Mouse (Mus musculus): ENCODE measurements around the gene Mpv17. TPM values are rescaled to one million over a fixed set of nuclear protein-coding genes. Genes with fewer than 3 reads are reported as not detected.
A peak's percentile ranks its signal among the peaks of the same experiment; 100 is the strongest.

The Mpv17 gene
- 58.8 and 63.0 TPM in 2 replicates for polyA plus RNA-seq (2015; fragmentation: Nextera tagmentation; extraction: Ambion mirVana)

DNA sequence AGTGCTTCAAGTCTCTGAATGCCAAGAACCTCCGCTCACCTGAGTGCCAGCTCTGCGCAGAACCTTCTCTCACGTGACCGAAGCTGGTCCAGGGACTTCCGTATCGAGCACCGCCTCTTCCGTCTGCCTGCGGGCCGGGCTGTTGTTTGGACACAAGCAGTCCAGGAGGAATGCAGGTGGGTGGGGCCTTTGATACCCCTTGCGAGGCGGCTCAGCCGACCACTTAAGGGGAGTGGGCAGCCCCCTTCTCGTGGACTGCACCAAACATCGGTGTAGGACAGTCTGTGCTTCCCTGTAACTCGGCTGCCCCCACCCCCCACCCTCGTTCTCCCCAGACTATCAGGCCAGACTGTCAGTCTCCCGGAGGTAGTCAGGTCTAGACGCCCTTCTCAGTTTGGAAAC is at the start of gene Mpv17:
Gene Mpv17, minus strand, starts transcription at position 100 of the 402 bp plus-strand sequence.
- Histone ChIP-seq H3K36me3 (peaks cover 27% of the 10 kb centered on the region; the same call in 1 of the 2 replicates), H3K4me2 (peak within 1 kb of the TSS; percentile 87), H3K4me1 (peaks cover 10% of the 10 kb centered on the region; the same call in 1 of the 2 replicates), H3K9me3 (no peaks in the 10 kb centered on the region), H3K9ac (peak within 1 kb of the TSS; percentile 73), H3K27ac (peak within 1 kb of the TSS; percentile 62), H3K27me3 (replicated peaks) (no peaks in the 10 kb centered on the region), H3K4me3 (replicated peaks) (peak within 1 kb of the TSS; percentile 67)
- 1% methylated on average over 19 of the region's 19 CpGs for WGBS
- ATAC-seq (ENCODE audit: insufficient read depth, low FRiP score, low read depth) = peak; percentile 92

DNA sequence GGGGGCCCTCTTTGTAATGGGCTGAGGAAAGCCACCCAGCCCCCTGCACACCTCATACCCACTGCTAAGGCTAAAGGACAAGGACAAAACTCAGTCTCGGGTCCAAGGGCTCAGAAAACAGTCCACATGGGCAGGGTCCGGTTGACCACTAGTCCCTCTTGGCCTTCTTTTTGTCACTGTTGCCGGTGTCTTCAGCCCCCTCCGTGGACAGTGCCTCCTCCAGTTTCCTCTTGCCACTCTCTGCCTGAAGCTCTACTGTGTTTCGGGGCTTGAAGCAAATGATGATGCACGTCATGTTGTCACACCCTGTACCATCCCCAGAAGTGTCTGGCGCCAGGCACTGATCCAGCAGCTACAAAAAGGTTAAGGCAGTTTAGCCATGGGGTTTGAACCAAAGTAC is 48.9 kb upstream of the Mpv17 start:
- H3K36me3 ChIP-seq = peaks cover 63% of the 10 kb centered on the region
- H3K9me3 ChIP-seq = no peaks in the 10 kb centered on the region
- H3K27me3 ChIP-seq (replicated peaks) = no peaks in the 10 kb centered on the region
- H3K4me3 ChIP-seq (replicated peaks) = peak overlapping the region; percentile 90
- 83% methylated on average over 7 of the region's 7 CpGs for whole genome bisulfite sequencing
- peak overlapping the region; percentile 40; the same call in 1 of the 2 replicates for H3K9ac ChIP-seq
- peak overlapping the region; percentile 76 for H3K27ac ChIP-seq
- H3K4me1 ChIP-seq = peaks cover 2% of the 10 kb centered on the region
- ATAC-seq (ENCODE audit: insufficient read depth, low FRiP score, low read depth) = no peak
- H3K4me2 ChIP-seq = peak overlapping the region; percentile 71

DNA sequence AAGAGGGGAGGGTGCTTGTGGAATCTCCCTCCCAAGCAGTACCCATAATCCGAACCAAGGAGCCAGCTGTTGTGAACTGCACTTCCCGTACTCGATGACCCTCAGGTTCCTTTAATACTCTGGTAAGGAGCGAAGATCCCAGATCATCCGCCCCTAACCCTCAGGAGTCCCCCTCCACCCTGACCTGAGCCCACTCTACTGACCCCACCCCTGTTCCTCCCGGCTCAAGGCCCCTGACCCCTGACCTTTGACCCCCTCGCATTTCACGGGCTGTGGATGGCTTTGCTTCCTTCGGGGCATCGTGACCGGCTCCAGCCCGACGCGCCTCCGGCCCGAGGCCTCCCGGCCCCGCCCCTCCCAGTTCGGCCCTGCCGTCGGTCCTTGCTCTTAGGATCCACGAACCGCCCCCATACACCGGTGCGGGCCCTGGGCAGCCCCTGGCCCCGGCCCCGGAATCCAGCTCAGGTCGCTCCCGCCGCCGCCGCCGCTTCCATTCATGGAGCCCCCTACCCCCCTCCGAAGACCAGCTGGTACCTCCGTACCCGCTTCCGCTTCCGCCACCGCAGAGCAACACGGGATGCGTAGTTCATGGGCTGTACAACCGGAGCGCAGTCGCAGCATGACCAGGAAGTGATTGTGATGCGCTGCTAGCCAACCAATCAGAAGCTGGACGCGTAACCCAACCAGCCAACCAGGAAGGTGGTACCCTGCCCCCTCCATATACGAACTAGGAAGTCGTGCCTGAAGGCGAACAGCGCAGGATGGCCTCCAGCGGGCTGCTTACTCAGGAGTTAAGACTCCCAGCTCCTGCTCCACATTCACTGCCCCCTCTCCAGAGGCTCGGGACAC is 47.9 kb upstream of the Mpv17 start, which contains the start of gene Zfp513:
Gene Zfp513, minus strand, starts transcription at position 562 of the 849 bp plus-strand sequence.
- Histone ChIP-seq H3K4me1 (peaks cover 2% of the 10 kb centered on the region), H3K4me2 (peak within 1 kb of the TSS; percentile 76), H3K9ac (peak within 1 kb of the TSS; percentile 93), H3K27me3 (replicated peaks) (no peaks in the 10 kb centered on the region), H3K4me3 (replicated peaks) (peak within 1 kb of the TSS; percentile 90), H3K27ac (peak within 1 kb of the TSS; percentile 81), H3K9me3 (no peaks in the 10 kb centered on the region), H3K36me3 (peaks cover 63% of the 10 kb centered on the region)
- peak; percentile 97 for ATAC-seq (ENCODE audit: insufficient read depth, low FRiP score, low read depth)
- WGBS = under 1% methylated on average over 52 of the region's 53 CpGs

DNA sequence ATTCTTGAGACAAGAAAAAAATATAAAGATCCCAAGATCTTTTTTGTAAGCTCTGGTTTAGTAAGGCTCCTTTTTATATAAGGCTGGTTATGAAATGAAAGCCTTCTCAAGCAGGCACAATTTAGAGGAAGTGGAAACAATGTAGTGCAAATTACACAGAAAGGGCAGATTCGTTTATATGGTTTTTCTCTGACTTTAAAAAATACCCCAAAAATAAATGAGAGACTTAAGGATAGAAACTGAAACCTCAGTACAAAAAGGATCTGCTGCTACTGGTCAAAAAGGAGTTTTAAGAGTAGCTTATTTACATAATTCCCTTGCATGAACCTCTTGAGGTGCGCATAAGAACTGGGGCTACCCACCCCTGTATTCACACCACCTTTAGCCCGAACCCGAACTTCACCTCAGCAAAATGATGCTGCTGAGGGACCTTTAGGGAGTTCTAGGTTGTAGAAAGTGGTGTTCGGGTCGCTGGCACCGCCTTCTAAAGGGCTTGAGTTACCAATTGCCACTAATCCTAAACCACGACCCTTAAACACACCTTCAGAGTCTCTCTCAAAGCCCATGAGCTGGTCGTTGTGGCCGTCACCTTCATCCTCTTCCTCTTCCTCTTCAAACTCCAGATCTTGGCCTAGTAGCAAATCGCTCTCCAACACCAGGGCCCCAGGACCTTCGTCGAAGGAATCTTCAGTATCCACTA is 47.1 kb upstream of the Mpv17 start:
- Histone ChIP-seq H3K4me3 (replicated peaks) (peak overlapping the region; percentile 90), H3K27ac (peak overlapping the region; percentile 81), H3K36me3 (peaks cover 69% of the 10 kb centered on the region), H3K27me3 (replicated peaks) (no peaks in the 10 kb centered on the region), H3K9me3 (no peaks in the 10 kb centered on the region), H3K4me1 (peaks cover 2% of the 10 kb centered on the region), H3K9ac (peak overlapping the region; percentile 93), H3K4me2 (peak overlapping the region; percentile 76)
- no peak for ATAC-seq (ENCODE audit: insufficient read depth, low FRiP score, low read depth)
- WGBS = 13% methylated on average over 13 of the region's 13 CpGs

DNA sequence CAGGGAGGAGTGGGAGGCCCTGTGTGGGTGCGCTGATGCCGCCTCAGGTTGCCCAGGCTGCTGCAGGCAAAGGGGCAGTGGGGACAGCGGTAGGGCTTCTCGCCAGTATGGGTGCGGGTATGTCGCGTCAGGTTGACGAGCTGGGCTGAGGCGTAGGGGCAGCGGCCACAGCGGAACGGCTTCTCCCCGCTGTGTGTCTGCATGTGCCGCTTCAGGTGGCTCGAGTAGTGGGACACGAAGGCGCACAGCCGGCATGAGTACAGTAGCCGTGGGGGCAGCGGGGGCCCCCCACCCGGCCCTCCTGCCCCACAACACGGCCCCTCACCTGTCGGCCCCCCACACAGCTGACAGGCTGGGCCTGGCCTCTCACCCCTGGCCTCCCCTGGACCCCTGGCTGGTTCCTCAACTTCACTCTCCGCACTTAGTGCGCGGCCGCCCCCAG is 46.3 kb upstream of the Mpv17 start:
- Histone ChIP-seq H3K27ac (no peak overlapping the region), H3K4me2 (peak overlapping the region; percentile 76), H3K27me3 (replicated peaks) (no peaks in the 10 kb centered on the region), H3K4me3 (replicated peaks) (peak overlapping the region; percentile 6), H3K4me1 (peaks cover 2% of the 10 kb centered on the region), H3K9me3 (no peaks in the 10 kb centered on the region), H3K36me3 (peaks cover 71% of the 10 kb centered on the region), H3K9ac (no peak overlapping the region)
- WGBS = 87% methylated on average over 27 of the region's 27 CpGs
- no peak for ATAC-seq (ENCODE audit: insufficient read depth, low FRiP score, low read depth)

DNA sequence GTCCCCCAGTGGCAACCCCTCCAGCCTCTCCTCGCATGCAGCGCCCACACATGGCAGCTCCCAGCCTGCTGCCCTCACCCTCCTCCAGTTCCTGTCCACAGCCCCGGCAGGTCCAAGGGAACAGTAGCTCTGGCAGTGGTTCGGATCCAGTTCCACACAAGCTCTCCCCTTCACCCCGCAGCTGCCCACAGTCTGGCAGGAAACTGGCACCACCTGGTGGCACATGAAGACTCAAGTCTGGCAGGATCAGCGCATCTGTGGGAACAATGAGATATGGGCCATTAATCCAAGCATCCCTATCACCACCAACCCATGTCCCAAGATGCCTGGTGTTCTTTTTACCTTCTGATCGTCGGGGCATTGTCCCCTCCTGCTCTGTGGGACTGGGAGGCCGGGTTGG is 45.8 kb upstream of the Mpv17 start:
- Histone ChIP-seq H3K9ac (no peak overlapping the region), H3K9me3 (no peaks in the 10 kb centered on the region), H3K36me3 (peaks cover 71% of the 10 kb centered on the region), H3K4me1 (peaks cover 2% of the 10 kb centered on the region), H3K27me3 (replicated peaks) (no peaks in the 10 kb centered on the region), H3K27ac (no peak overlapping the region), H3K4me2 (no peak overlapping the region), H3K4me3 (replicated peaks) (no peak overlapping the region)
- ATAC-seq (ENCODE audit: insufficient read depth, low FRiP score, low read depth) = no peak
- WGBS = 81% methylated on average over 9 of the region's 9 CpGs

DNA sequence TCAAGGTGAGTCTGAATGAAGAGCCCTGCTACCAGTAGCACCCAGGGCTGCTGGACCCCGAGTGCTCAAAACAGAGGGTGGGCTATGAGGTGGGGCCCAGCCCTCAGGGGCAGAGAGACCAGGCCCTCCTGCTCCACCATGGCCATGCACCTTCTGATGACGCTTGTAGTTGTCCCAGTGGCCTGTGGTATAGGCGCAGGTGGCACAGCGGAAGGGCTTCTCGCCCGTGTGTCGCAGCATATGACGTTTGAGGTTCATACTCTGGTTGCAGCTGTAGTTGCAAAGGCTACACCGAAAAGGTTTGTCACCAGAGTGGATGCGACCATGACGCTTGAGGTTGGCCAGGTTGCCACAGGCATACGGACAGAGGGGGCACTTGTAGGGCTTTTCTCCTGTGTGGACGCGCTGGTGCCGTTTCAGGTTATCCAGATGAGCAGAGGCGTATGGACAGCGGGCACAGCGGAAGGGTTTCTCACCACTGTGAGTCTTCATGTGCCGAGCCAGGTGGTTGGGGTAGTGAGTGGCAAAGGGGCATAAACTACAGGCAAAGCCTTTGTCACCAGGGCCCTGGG is 45.4 kb upstream of the Mpv17 start:
- no peak overlapping the region for H3K4me3 ChIP-seq (replicated peaks)
- WGBS = 88% methylated on average over 19 of the region's 19 CpGs
- H3K9ac ChIP-seq = no peak overlapping the region
- H3K9me3 ChIP-seq = no peaks in the 10 kb centered on the region
- H3K4me2 ChIP-seq = no peak overlapping the region
- H3K4me1 ChIP-seq = peaks cover 4% of the 10 kb centered on the region
- no peaks in the 10 kb centered on the region for H3K27me3 ChIP-seq (replicated peaks)
- H3K27ac ChIP-seq = no peak overlapping the region
- H3K36me3 ChIP-seq = peaks cover 66% of the 10 kb centered on the region
- ATAC-seq (ENCODE audit: insufficient read depth, low FRiP score, low read depth) = no peak

DNA sequence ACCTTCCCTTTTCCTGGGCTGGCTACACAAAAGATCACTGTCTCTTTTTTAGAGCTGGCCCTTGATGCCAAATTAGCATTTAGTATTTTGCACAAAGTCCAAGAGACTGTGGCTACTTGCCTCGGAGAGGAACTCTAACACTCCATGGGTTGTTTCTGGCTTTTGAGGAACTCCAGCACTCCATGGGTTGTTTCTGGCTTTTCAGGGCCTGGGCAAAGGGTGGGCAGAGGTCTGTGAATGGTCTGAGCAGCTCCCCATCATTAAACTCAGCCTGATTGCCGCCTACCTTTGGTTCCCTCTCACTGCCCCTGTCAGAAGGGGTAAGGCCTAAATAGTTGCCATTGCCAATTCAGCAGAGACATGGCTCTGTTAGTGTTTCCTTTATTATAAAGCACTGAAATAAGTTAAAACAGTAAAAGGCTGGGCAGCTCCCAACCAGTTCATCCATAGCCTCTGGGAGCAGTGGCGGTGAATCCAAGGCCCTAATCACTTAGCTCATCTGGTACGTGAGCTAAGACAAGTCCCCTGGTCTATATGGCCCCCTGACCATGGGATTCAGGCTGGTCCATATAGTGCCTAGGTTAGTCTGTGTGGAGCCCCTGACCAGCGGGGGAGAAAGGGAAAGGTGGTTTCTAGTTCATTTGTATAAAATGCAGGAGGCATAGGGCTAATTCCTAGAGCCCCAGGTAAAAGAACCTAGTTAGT is 44.7 kb upstream of the Mpv17 start:
- no peak overlapping the region for H3K4me2 ChIP-seq
- 82% methylated on average over 5 of the region's 5 CpGs for WGBS

DNA sequence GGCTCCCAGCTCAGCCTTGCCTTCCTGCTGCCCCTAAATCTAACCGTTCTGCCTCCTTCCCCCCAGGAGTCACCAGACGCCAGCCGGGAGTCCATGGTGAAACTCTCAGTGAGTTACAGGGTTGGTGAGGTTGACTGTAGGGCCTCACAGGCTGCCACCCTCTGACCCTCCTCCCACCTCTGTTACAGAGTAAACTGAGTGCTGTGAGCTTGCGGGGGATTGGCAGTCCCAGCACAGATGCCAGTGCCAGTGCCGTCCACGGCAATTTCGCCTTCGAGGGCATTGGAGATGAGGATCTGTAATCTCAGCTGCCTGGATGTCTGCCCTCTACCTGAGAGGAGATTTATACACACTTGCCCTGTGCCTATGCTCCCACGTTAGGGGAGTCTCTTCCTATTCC is 44.1 kb upstream of the Mpv17 start:
- H3K27me3 ChIP-seq (replicated peaks) = no peaks in the 10 kb centered on the region
- no peak overlapping the region for H3K4me2 ChIP-seq
- peaks cover 60% of the 10 kb centered on the region for H3K36me3 ChIP-seq
- no peak overlapping the region for H3K4me3 ChIP-seq (replicated peaks)
- H3K4me1 ChIP-seq = peaks cover 10% of the 10 kb centered on the region
- H3K9ac ChIP-seq = no peak overlapping the region
- H3K27ac ChIP-seq = no peak overlapping the region
- WGBS = 80% methylated on average over 9 of the region's 9 CpGs
- no peak for ATAC-seq (ENCODE audit: insufficient read depth, low FRiP score, low read depth)
- no peaks in the 10 kb centered on the region for H3K9me3 ChIP-seq

More for the DNA sequence above, 44.7 kb upstream of the Mpv17 start:
- no peak for ATAC-seq (ENCODE audit: insufficient read depth, low FRiP score, low read depth)
- Histone ChIP-seq H3K4me3 (replicated peaks) (no peak overlapping the region; the same call in 1 of the 2 replicates), H3K27ac (no peak overlapping the region), H3K9ac (no peak overlapping the region), H3K36me3 (peaks cover 65% of the 10 kb centered on the region), H3K4me1 (peaks cover 10% of the 10 kb centered on the region), H3K27me3 (replicated peaks) (no peaks in the 10 kb centered on the region), H3K9me3 (no peaks in the 10 kb centered on the region)

DNA sequence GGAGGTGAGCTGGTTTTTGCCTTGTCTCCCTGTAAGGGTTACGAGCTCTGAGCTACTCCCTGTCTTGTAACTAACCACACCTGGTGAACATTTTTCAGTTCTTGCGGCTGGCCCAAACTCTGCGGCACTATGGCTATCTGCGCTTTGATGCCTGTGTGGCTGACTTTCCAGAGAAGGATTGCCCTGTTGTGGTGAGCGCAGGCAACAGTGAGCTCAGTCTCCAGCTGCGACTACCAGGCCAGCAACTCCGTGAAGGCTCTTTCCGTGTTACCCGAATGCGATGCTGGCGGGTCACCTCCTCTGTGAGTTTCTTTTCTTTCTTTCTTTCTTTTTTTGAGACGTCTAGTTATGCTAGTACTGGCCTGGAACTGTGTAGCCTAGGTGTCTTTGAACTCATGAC is 43.0 kb upstream of the Mpv17 start:
- Histone ChIP-seq H3K4me3 (replicated peaks) (no peak overlapping the region), H3K4me1 (peaks cover 12% of the 10 kb centered on the region), H3K9ac (no peak overlapping the region), H3K27me3 (replicated peaks) (no peaks in the 10 kb centered on the region), H3K36me3 (peaks cover 56% of the 10 kb centered on the region), H3K9me3 (no peaks in the 10 kb centered on the region), H3K4me2 (no peak overlapping the region), H3K27ac (no peak overlapping the region)
- no peak for ATAC-seq (ENCODE audit: insufficient read depth, low FRiP score, low read depth)
- 94% methylated on average over 12 of the region's 12 CpGs for WGBS

DNA sequence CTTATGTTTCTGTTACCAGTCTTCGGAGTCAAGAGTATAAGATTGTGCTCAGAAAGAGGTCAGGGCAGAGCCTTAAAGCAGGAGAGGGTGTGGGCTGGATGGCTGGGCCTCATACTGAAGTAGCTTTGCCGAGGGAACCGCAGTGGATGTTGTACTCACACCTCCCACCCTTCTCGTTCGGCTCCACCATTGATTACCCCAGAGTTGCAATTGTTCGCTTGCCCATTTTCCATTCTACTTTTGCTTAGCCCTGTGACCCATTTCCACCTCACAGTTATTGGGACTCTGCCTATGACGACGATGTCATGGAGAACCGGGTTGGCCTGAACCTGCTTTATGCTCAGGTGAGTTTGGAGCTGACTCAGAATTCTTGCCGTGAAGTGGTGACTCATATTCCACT is 42.2 kb upstream of the Mpv17 start:
- Histone ChIP-seq H3K27me3 (replicated peaks) (no peaks in the 10 kb centered on the region), H3K4me1 (peaks cover 18% of the 10 kb centered on the region), H3K4me2 (no peak overlapping the region), H3K4me3 (replicated peaks) (no peak overlapping the region), H3K9me3 (no peaks in the 10 kb centered on the region), H3K36me3 (peaks cover 58% of the 10 kb centered on the region), H3K27ac (no peak overlapping the region), H3K9ac (no peak overlapping the region)
- no peak for ATAC-seq (ENCODE audit: insufficient read depth, low FRiP score, low read depth)
- 86% methylated on average over 10 of the region's 10 CpGs for WGBS

Measured in stomach, embryonic 15.5 days (tissue).